Mouse (Mus musculus) heart, embryonic 13.5 days (tissue): ENCODE results near the gene Cstad. TPM values are rescaled to one million over a fixed set of nuclear protein-coding genes. Genes with fewer than 3 reads are reported as not detected.

Experiments
- ATAC-seq: fragments of 200-750 bp; cut with Nextera tagmentation; 2 replicates; pipeline ENCODE4 v1.8.0; 2017; ENCODE audit warnings: moderate TSS enrichment; ENCODE audit not compliant: insufficient number of reproducible peaks, low FRiP score, low TSS enrichment; ENCODE audit errors: extremely low read depth
- H3K27ac ChIP-seq: fragments of 300-500 bp; sonication (generic); replicated peaks from 2 replicates; pipeline ENCODE4 v1.5.1; 2015; ENCODE audit warnings: moderate library complexity, mild to moderate bottlenecking, inconsistent platforms
- H3K27me3 ChIP-seq: fragments of 300-500 bp; sonication (generic); replicated peaks from 2 replicates; pipeline ENCODE4 v1.6.1; 2015; ENCODE audit warnings: mild to moderate bottlenecking, inconsistent platforms
- H3K36me3 ChIP-seq: fragments of 300-500 bp; sonication (generic); 2 replicates; pipeline ENCODE4 v1.6.1; 2015; ENCODE audit warnings: mild to moderate bottlenecking, inconsistent platforms
- H3K4me1 ChIP-seq: fragments of 300-500 bp; sonication (generic); 2 replicates; pipeline ENCODE4 v1.6.1; 2015; ENCODE audit warnings: inconsistent platforms
- H3K4me2 ChIP-seq: fragments of 300-500 bp; sonication (generic); 2 replicates; pipeline ENCODE4 v1.6.1; 2015; ENCODE audit warnings: inconsistent platforms, mild to moderate bottlenecking, moderate library complexity
- H3K4me3 ChIP-seq: fragments of 300-500 bp; sonication (generic); 2 replicates; pipeline ENCODE4 v1.5.1; 2015; ENCODE audit warnings: moderate library complexity, mild to moderate bottlenecking, inconsistent platforms
- H3K9ac ChIP-seq: fragments of 300-500 bp; sonication (generic); 2 replicates; pipeline ENCODE4 v1.6.1; 2015; ENCODE audit warnings: inconsistent platforms, mild to moderate bottlenecking, moderate library complexity
- H3K9me3 ChIP-seq: fragments of 300-500 bp; sonication (generic); 2 replicates; pipeline ENCODE4 v1.6.1; 2016; ENCODE audit warnings: inconsistent platforms
- WGBS: fragments of 180-500 bp; shearing (Covaris S2); methylation state at CpG from one replicate; pipeline ENCODE4 v1.1.7; 2015; ENCODE audit warnings: mixed read lengths; 5-methylcytosine and 5-hydroxymethylcytosine counted together
- polyA plus RNA-seq: library from polyadenylated mRNA; unstranded; fragments of >200 nt; fragmentation: Nextera tagmentation; extraction: Ambion mirVana; gene quantifications from 2 replicates; pipeline ENCODE4 v1.2.1, GENCODE M21; 2015

Gene Cstad
- polyA plus RNA-seq, 1 experiment from 2014 or later = 2.4 TPM

GRCm38 (mm10) chr2:30629860-30630259, 35.0 kb downstream of the Cstad start:
- Histone ChIP-seq H3K27ac (no peak overlapping the region), H3K36me3 (no peaks in the 10 kb centered on the region), H3K4me1 (peaks cover 6% of the 10 kb centered on the region; the same call in 1 of the 2 replicates), H3K9me3 (no peaks in the 10 kb centered on the region), H3K27me3 (no peaks in the 10 kb centered on the region), H3K9ac (no peak overlapping the region), H3K4me3 (no peak overlapping the region), H3K4me2 (no peak overlapping the region)
- WGBS = 67% methylated on average over 4 of the region's 4 CpGs
- no peak for ATAC-seq

GRCm38 (mm10) chr2:30636266-30636671, 41.4 kb downstream of the Cstad start:
- H3K9ac ChIP-seq = no peak overlapping the region
- WGBS = 56% methylated on average over 5 of the region's 5 CpGs

GRCm38 (mm10) chr2:30637991-30638390, 43.2 kb downstream of the Cstad start:
- Histone ChIP-seq H3K27me3 (no peaks in the 10 kb centered on the region), H3K4me2 (no peak overlapping the region), H3K36me3 (no peaks in the 10 kb centered on the region), H3K27ac (no peak overlapping the region), H3K4me1 (peaks cover 49% of the 10 kb centered on the region), H3K9ac (no peak overlapping the region), H3K9me3 (no peaks in the 10 kb centered on the region), H3K4me3 (no peak overlapping the region)
- WGBS = 72% methylated on average over 6 of the region's 6 CpGs
- no peak for ATAC-seq

More at GRCm38 (mm10) chr2:30636266-30636671, 41.4 kb downstream of the Cstad start:
- Histone ChIP-seq H3K4me1 (peaks cover 40% of the 10 kb centered on the region), H3K4me3 (no peak overlapping the region), H3K36me3 (no peaks in the 10 kb centered on the region), H3K4me2 (no peak overlapping the region), H3K27ac (peak overlapping the region; percentile 73; the same call in 1 of the 2 replicates), H3K9me3 (no peaks in the 10 kb centered on the region), H3K27me3 (no peaks in the 10 kb centered on the region)
- ATAC-seq = no peak

- Histone ChIP-seq H3K4me2 (peak overlapping the region; percentile 12; the same call in 1 of the 2 replicates), H3K4me3 (no peak overlapping the region), H3K27me3 (no peaks in the 10 kb centered on the region), H3K36me3 (no peaks in the 10 kb centered on the region), H3K9me3 (no peaks in the 10 kb centered on the region), H3K9ac (no peak overlapping the region; the same call in 1 of the 2 replicates), H3K4me1 (peaks cover 51% of the 10 kb centered on the region), H3K27ac (peak overlapping the region; percentile 77)
- ATAC-seq = no peak
- WGBS = 18% methylated on average over 11 of the region's 11 CpGs
Observed at GRCm38 (mm10) chr2:30640021-30640481, 45.2 kb downstream of the Cstad start.

- no peak for ATAC-seq
- Histone ChIP-seq H3K36me3 (no peaks in the 10 kb centered on the region), H3K4me3 (no peak overlapping the region), H3K9ac (peak overlapping the region; percentile 0; the same call in 1 of the 2 replicates), H3K27ac (no peak overlapping the region), H3K9me3 (no peaks in the 10 kb centered on the region), H3K27me3 (no peaks in the 10 kb centered on the region), H3K4me2 (no peak overlapping the region), H3K4me1 (peaks cover 56% of the 10 kb centered on the region)
- WGBS = 17% methylated on average over 5 of the region's 5 CpGs
Observed at GRCm38 (mm10) chr2:30642810-30643209, 48.0 kb downstream of the Cstad start.

- no peak overlapping the region for H3K4me3 ChIP-seq
- no peak overlapping the region for H3K4me2 ChIP-seq
- no peak for ATAC-seq
- H3K27ac ChIP-seq = no peak overlapping the region
- no peaks in the 10 kb centered on the region for H3K27me3 ChIP-seq
- peaks cover 59% of the 10 kb centered on the region for H3K4me1 ChIP-seq
- 70% methylated on average over 7 of the region's 7 CpGs for WGBS
- no peaks in the 10 kb centered on the region for H3K9me3 ChIP-seq
- no peaks in the 10 kb centered on the region for H3K36me3 ChIP-seq
- no peak overlapping the region for H3K9ac ChIP-seq
Observed at GRCm38 (mm10) chr2:30643422-30643821, 48.6 kb downstream of the Cstad start.

GRCm38 (mm10) chr2:30646833-30647232, 52.0 kb downstream of the Cstad start:
- Histone ChIP-seq H3K4me1 (peaks cover 49% of the 10 kb centered on the region), H3K9ac (peak overlapping the region; percentile 67), H3K27ac (peak overlapping the region; percentile 81), H3K9me3 (no peaks in the 10 kb centered on the region), H3K4me2 (peak overlapping the region; percentile 40), H3K36me3 (no peaks in the 10 kb centered on the region), H3K27me3 (no peaks in the 10 kb centered on the region), H3K4me3 (no peak overlapping the region)
- 24% methylated on average over 5 of the region's 5 CpGs for WGBS
- ATAC-seq = no peak

- no peak for ATAC-seq
- H3K36me3 ChIP-seq = no peaks in the 10 kb centered on the region
- no peaks in the 10 kb centered on the region for H3K9me3 ChIP-seq
- H3K9ac ChIP-seq = peak overlapping the region; percentile 67
- H3K27ac ChIP-seq = peak overlapping the region; percentile 81
- H3K4me1 ChIP-seq = peaks cover 51% of the 10 kb centered on the region
- H3K4me3 ChIP-seq = no peak overlapping the region
- peak overlapping the region; percentile 40 for H3K4me2 ChIP-seq
- no peaks in the 10 kb centered on the region for H3K27me3 ChIP-seq
- WGBS = 16% methylated on average over 11 of the region's 11 CpGs
Observed at GRCm38 (mm10) chr2:30647303-30647881, 52.6 kb downstream of the Cstad start.

GRCm38 (mm10) chr2:30647882-30648494, 53.1 kb downstream of the Cstad start:
- peak overlapping the region; percentile 81 for H3K27ac ChIP-seq
- no peaks in the 10 kb centered on the region for H3K36me3 ChIP-seq
- H3K9me3 ChIP-seq = no peaks in the 10 kb centered on the region
- peak overlapping the region; percentile 67 for H3K9ac ChIP-seq
- H3K27me3 ChIP-seq = no peaks in the 10 kb centered on the region
- peak overlapping the region; percentile 40 for H3K4me2 ChIP-seq
- H3K4me3 ChIP-seq = no peak overlapping the region
- 18% methylated on average over 13 of the region's 13 CpGs for WGBS
- peaks cover 51% of the 10 kb centered on the region for H3K4me1 ChIP-seq
- no peak for ATAC-seq

GRCm38 (mm10) chr2:30650249-30650648, 55.4 kb downstream of the Cstad start:
- Histone ChIP-seq H3K9ac (no peak overlapping the region), H3K4me3 (no peak overlapping the region), H3K4me1 (peaks cover 63% of the 10 kb centered on the region), H3K36me3 (no peaks in the 10 kb centered on the region), H3K4me2 (no peak overlapping the region), H3K9me3 (0 out of 2 replicates have a peak, but pooled peaks cover 4% of the 10 kb centered on the region), H3K27ac (no peak overlapping the region; the same call in 1 of the 2 replicates), H3K27me3 (no peaks in the 10 kb centered on the region)
- no peak for ATAC-seq
- WGBS = 76% methylated on average over 9 of the region's 9 CpGs

- ATAC-seq = no peak
- Histone ChIP-seq H3K4me1 (peaks cover 58% of the 10 kb centered on the region), H3K36me3 (no peaks in the 10 kb centered on the region), H3K4me2 (peak overlapping the region; percentile 63), H3K27ac (peak overlapping the region; percentile 98), H3K27me3 (no peaks in the 10 kb centered on the region), H3K4me3 (no peak overlapping the region; the same call in 1 of the 2 replicates), H3K9ac (peak overlapping the region; percentile 78), H3K9me3 (0 out of 2 replicates have a peak, but pooled peaks cover 4% of the 10 kb centered on the region)
- WGBS = 76% methylated on average over 1 of the region's 1 CpGs
Observed at GRCm38 (mm10) chr2:30651831-30652230, 57.0 kb downstream of the Cstad start.
